Mouse (Mus musculus) kidney, adult 2 months (tissue): ENCODE results near the gene Zfp974. TPM values are rescaled to one million over a fixed set of nuclear protein-coding genes. Genes with fewer than 3 reads are reported as not detected.
"Not testable (repeated sequence)": the region's sequence is repeated elsewhere in the genome, so short reads cannot be mapped to it uniquely, and the experiment has no call there.

Experiments
- DNase-seq: peaks from one replicate; pipeline ENCODE4 v3.0.0; 2021
- H3K27ac ChIP-seq: fragments of 200-500 bp; 2 replicates; pipeline ENCODE4 v1.5.1; 2012; ENCODE audit warnings: low read depth, low read length, control low read depth, inconsistent platforms; ENCODE audit not compliant: insufficient read depth
- H3K27me3 ChIP-seq: fragments of 200-500 bp; replicated peaks from 2 replicates; pipeline ENCODE4 v1.6.1; 2012; ENCODE audit warnings: mild to moderate bottlenecking, moderate library complexity, low read length, inconsistent platforms; ENCODE audit not compliant: control insufficient read depth, insufficient read depth
- H3K36me3 ChIP-seq: fragments of 200-500 bp; 2 replicates; pipeline ENCODE4 v1.6.1; 2012; ENCODE audit warnings: mild to moderate bottlenecking, moderate library complexity, low read length, inconsistent platforms; ENCODE audit not compliant: control insufficient read depth, insufficient read depth
- H3K4me1 ChIP-seq: fragments of 200-500 bp; 2 replicates; pipeline ENCODE4 v1.6.1; 2011; ENCODE audit warnings: low read length; ENCODE audit not compliant: control insufficient read depth, insufficient read depth
- H3K4me3 ChIP-seq: fragments of 200-500 bp; 2 replicates; pipeline ENCODE4 v1.5.1; 2011; ENCODE audit warnings: mild to moderate bottlenecking, low read depth, low read length, control low read depth; ENCODE audit not compliant: insufficient read depth
- CTCF ChIP-seq: fragments of 200-500 bp; conservative IDR thresholded peaks from 2 replicates; pipeline ENCODE4 v1.5.1; 2011; ENCODE audit warnings: low read depth, mild to moderate bottlenecking, control low read depth, low read length, moderate library complexity, mixed read lengths; ENCODE audit not compliant: insufficient read depth, insufficient read length
- POLR2A ChIP-seq: fragments of 200-500 bp; IDR thresholded peaks from one replicate; pipeline ENCODE4 v1.6.1; 2011; ENCODE audit warnings: low read depth, low read length, control low read depth
- WGBS: fragments of 180-500 bp; shearing (Covaris S2); methylation state at CpG from one replicate; pipeline ENCODE4 v1.1.7; 2018; 5-methylcytosine and 5-hydroxymethylcytosine counted together
- polyA plus RNA-seq: library from polyadenylated mRNA; depleted of rRNA; stranded (reverse); fragments of >200 nt; gene quantifications from 2 replicates; pipeline ENCODE4 v1.2.3, GENCODE M21; 2012; rRNA removed

Gene Zfp974
- polyA plus RNA-seq, 1 experiment = 2.1 TPM

DNA sequence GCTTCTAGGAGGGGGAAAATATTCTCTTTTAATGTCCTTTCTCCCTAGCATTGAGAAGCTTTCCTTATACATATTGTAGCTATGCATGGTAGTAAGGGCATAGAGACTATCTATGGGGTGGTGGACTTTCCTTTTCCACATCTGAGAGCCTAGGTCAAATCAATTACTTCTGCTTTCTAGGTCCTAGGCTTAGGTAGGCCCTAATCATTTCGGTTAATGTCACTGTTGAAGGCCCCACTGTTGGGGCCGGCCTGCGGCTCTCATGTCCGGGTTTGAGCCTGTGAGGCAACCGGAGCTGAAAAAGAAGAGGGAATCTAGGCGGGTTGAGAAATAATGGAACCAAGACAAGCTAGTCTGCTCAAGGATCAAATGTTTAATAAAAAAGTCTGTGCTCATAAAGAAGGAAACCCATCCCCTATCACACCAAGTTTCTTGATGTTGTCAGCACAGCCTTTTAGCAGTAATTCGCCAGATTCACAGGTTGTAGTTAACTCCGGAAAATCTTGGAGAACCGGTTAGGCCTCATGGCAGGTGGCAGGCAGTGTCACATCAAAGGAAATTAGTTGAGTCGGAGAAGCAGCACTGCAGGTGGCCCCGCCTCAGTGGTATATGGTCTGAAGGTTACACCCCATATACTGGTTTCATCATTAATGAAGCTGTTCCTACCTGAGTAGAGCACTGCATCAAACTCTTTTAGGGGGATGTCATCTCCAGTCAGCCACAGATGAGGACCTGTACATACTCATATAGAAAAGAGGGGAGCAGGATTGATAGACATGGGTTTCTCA, 24.0 kb downstream of the Zfp974 start:
- H3K4me1 ChIP-seq = no peaks in the 10 kb centered on the region; the same call in 1 of the 2 replicates
- 74% methylated on average over 11 of the region's 11 CpGs for WGBS
- no peaks in the 10 kb centered on the region for H3K27me3 ChIP-seq
- DNase-seq = no peak
- H3K4me3 ChIP-seq = no peak overlapping the region
- no peak overlapping the region for H3K27ac ChIP-seq
- H3K36me3 ChIP-seq = peaks cover under 1% of the 10 kb centered on the region; the same call in 1 of the 2 replicates
- no peak for TF ChIP-seq POLR2A
- no peak for TF ChIP-seq CTCF

DNA sequence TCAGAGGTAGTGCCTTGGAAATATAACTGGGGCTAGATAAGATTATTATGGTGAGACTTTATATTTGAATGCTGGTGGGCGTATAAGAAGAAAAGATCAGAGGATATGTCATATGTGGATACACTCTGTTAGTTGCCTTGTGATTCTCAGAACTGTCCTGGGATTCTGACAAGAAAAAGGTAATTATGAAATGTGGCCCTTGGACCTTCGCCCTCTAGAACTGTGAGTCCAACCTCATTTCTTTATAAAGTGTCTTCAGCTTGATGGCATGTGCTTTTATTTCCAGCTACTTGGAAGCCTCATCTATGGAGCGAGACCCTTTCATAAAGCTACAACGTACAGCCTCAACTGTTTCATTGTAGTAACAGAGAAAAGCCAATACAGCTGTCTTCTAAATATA, 28.7 kb downstream of the Zfp974 start:
- peak; percentile 85 for DNase-seq
- H3K4me1 ChIP-seq = no peaks in the 10 kb centered on the region; the same call in 1 of the 2 replicates
- 78% methylated on average over 4 of the region's 4 CpGs for WGBS
- H3K27ac ChIP-seq = no peak overlapping the region
- no peaks in the 10 kb centered on the region for H3K27me3 ChIP-seq
- no peaks in the 10 kb centered on the region for H3K36me3 ChIP-seq
- no peak overlapping the region for H3K4me3 ChIP-seq
- TF ChIP-seq CTCF = no peak

DNA sequence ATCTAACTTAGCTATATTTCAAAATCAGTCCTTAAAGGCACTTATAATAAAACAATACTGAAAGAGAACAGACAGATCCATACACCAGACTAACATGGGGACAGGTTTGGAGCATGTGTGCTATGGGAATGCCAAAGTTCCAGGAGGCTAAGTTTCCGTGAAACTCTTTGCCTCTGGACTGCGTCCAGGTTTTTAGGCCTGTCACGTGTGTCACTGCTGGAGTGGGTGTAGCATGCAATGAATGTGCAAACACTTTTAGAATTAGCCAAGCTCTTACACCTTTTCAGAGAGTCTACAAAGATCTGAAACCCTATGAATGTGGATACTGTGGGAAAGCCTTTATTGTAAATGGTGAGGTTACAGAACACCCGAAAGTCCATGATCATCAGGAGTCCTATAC, 47.5 kb downstream of the Zfp974 start:
- Histone ChIP-seq H3K27ac (no peak overlapping the region), H3K4me3 (no peak overlapping the region), H3K36me3 (peaks cover 23% of the 10 kb centered on the region), H3K4me1 (no peaks in the 10 kb centered on the region), H3K27me3 (no peaks in the 10 kb centered on the region)
- WGBS = 88% methylated on average over 4 of the region's 4 CpGs
- TF ChIP-seq POLR2A (no peak), CTCF (no peak)
- no peak for DNase-seq

DNA sequence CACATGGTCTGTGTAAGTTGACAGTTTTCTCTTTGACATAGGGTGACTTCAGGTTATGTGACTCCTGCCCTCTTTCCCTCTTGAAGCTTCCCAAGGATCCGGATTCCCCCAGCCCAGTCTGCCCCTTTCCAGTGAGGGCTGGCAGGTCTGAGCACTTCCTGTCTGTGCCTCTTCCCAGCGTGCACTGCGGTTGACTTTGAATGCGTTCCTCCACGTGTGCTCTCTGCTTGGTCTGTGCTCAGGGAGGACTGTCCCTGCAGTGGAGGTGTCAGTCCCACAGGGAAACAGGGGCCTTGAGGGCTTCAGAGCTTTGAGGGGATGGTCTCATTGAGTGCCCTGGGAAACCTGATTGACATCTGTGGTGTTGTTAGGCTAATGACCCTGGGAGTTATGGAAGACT, 66.7 kb downstream of the Zfp974 start:
- H3K4me3 ChIP-seq, H3K27me3 ChIP-seq, H3K27ac ChIP-seq, DNase-seq, H3K36me3 ChIP-seq, H3K4me1 ChIP-seq: not testable (repeated sequence)
- 82% methylated on average over 5 of the region's 5 CpGs for WGBS

DNA sequence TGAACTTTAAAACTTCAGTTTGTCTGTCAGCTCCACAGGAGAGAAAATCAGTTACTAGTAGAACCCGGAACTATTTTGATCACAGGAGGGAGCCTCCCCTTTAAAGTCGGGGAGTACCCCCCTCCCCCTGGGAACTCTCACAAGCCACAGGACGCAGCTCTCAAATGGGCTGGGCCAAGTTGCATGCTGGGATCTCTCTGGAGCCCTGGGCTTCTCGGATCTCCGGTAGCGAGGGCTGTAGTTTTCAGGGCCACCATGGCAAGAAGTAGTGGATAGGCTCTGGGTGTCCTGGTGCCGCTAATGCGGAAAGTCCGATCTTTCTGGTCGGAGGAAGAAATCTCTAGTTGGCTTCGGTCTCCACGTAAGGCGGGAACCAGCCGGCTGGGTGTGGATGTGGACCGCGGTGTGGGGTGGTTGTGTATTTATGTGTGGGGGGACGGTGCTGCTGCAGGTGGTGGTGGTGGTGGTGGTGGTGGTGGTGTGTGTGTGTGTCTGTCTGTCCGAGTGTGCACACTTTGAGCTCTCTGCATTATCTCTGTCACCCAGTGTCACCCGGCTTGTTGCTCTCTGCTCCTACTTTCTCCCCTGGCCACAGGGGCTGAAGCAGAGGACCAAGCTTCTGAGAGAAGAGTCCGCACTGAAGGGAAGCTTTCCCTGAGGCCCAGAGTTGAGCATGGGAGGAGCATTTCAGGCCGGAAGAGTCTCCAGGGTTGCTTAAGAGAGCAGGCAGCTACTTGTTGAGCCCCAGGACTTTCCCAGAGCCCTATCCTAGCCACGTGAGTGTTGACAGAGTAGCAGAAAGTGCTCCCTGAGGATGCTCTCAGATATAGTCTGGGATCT, 68.6 kb downstream of the Zfp974 start:
- no peak for TF ChIP-seq CTCF
- TF ChIP-seq POLR2A = no peak
- no peaks in the 10 kb centered on the region; the same call in 1 of the 2 replicates for H3K4me1 ChIP-seq
- H3K36me3 ChIP-seq = peaks cover 4% of the 10 kb centered on the region
- WGBS = under 1% methylated on average over 22 of the region's 22 CpGs
- H3K27ac ChIP-seq = peak overlapping the region; percentile 64
- peak overlapping the region; percentile 87 for H3K4me3 ChIP-seq
- H3K27me3 ChIP-seq = no peaks in the 10 kb centered on the region
- DNase-seq = peak; percentile 89

DNA sequence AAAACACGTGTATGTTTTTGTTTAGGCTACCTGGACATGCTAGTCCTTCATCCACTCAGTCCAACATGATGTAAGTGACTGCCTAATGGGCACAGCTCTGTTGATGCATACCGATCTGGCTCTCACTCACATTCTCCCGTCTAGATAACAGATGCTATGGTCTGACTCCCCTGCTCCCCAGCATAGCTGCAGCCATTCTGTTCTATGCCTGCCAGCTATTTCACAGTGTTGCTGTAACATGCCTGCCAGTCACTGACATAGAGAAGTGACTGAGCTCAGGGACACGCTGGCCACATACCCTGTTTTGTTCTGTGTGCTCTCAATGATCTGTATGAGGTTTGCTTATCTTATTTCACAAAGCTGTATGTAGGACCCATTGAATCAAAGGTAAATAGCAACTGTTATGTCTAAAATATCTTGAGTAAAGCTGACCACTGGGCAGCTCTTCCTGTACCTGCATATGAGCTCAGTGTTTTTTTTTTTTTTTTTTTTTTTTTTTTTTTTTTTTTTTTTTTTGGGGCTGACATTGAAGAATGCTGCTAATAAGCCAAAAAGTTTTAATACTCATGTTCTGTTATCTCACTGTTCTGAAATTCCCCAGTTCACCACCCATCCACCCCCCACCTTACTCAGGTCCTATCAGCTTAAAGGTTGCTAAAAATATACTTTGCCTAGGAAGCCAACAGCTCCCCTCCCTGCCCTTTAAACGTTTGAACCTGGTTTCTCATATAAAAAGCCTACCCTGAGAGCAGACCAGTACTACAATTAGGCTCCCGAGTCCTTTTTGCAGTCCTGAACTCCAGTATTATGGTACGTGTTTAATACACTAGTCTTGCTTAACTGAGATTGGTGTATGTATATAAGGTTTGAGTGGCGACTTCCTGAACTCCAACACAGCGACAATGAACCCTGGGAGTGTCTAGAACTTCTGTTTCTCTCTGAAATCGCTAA, 69.7 kb downstream of the Zfp974 start:
- Histone ChIP-seq H3K27me3 (no peaks in the 10 kb centered on the region), H3K27ac (peak overlapping the region; percentile 64), H3K36me3 (peaks cover 2% of the 10 kb centered on the region), H3K4me1 (no peaks in the 10 kb centered on the region; the same call in 1 of the 2 replicates), H3K4me3 (peak overlapping the region; percentile 87)
- DNase-seq = no peak
- TF ChIP-seq POLR2A (no peak), CTCF (no peak)
- 21% methylated on average over 10 of the region's 10 CpGs for WGBS

Other genes with a start within 250 kb of the Zfp974 start
- gene Zfp607b, start 240.1 kb downstream of the Zfp974 start, polyA plus RNA-seq = 0.27 and 1.1 TPM in 2 replicates
- gene Zfp60, start 198.1 kb downstream of the Zfp974 start, polyA plus RNA-seq = 1.7 and 2.4 TPM in 2 replicates
- 0.62 and 0.88 TPM in 2 replicates for gene Zfp626, start 122.3 kb downstream of the Zfp974 start, polyA plus RNA-seq
- gene Zfp59, start 90.9 kb downstream of the Zfp974 start, polyA plus RNA-seq = 0.67 and 0.86 TPM in 2 replicates
- 0.45 and 0.81 TPM in 2 replicates for gene Zfp607a, start 71.9 kb downstream of the Zfp974 start, polyA plus RNA-seq
- 1.6 and 2.2 TPM in 2 replicates for gene Zfp780b, start 49.7 kb upstream of the Zfp974 start, polyA plus RNA-seq
- gene Zfp850, start 84.7 kb upstream of the Zfp974 start, polyA plus RNA-seq = 0.11 and 0.29 TPM in 2 replicates
- gene Psmc4, start 120.6 kb upstream of the Zfp974 start, polyA plus RNA-seq = 107 and 115 TPM in 2 replicates
- gene Fcgbp, start 141.8 kb upstream of the Zfp974 start, polyA plus RNA-seq = 7.7 and 10.3 TPM in 2 replicates
- gene 9530053A07Rik, start 200.0 kb upstream of the Zfp974 start, polyA plus RNA-seq = not detected in 2 replicates
- 33.0 and 54.3 TPM in 2 replicates for gene Fbl, start 240.2 kb upstream of the Zfp974 start, polyA plus RNA-seq